Mouse (Mus musculus) embryonic facial prominence, embryonic 13.5 days (tissue): Measurements from ENCODE around the gene Mybpc2. TPM values are rescaled to one million over a fixed set of nuclear protein-coding genes. Genes with fewer than 3 reads are reported as not detected.

Experiments used
- ATAC-seq: fragments of 200-750 bp; cut with Nextera tagmentation; 2 replicates; pipeline ENCODE4 v1.8.0; 2017; ENCODE audit warnings: low read depth; ENCODE audit not compliant: insufficient number of reproducible peaks, insufficient read depth, low FRiP score, low TSS enrichment
- H3K27ac ChIP-seq: fragments of 300-500 bp; sonication (generic); 2 replicates; pipeline ENCODE4 v1.5.1; 2015; ENCODE audit warnings: moderate library complexity, mild to moderate bottlenecking, inconsistent platforms
- H3K27me3 ChIP-seq: fragments of 300-500 bp; sonication (generic); 2 replicates; pipeline ENCODE4 v1.6.1; 2015; ENCODE audit warnings: mild to moderate bottlenecking, inconsistent platforms
- H3K36me3 ChIP-seq: fragments of 300-500 bp; sonication (generic); 2 replicates; pipeline ENCODE4 v1.6.1; 2015; ENCODE audit warnings: mild to moderate bottlenecking, inconsistent platforms
- H3K4me1 ChIP-seq: fragments of 300-500 bp; sonication (generic); 2 replicates; pipeline ENCODE4 v1.6.1; 2015; ENCODE audit warnings: inconsistent platforms
- H3K4me2 ChIP-seq: fragments of 300-500 bp; sonication (generic); 2 replicates; pipeline ENCODE4 v1.6.1; 2015; ENCODE audit warnings: moderate library complexity, mild to moderate bottlenecking, inconsistent platforms
- H3K4me3 ChIP-seq: fragments of 300-500 bp; sonication (generic); 2 replicates; pipeline ENCODE4 v1.5.1; 2015; ENCODE audit warnings: mild to moderate bottlenecking, inconsistent platforms
- H3K9ac ChIP-seq: fragments of 300-500 bp; sonication (generic); 2 replicates; pipeline ENCODE4 v1.6.1; 2015; ENCODE audit warnings: mild to moderate bottlenecking, inconsistent platforms
- H3K9me3 ChIP-seq: fragments of 300-500 bp; sonication (generic); 2 replicates; pipeline ENCODE4 v1.6.1; 2016; ENCODE audit warnings: inconsistent platforms
- WGBS: fragments of 180-500 bp; shearing (Covaris S2); methylation state at CpG from one replicate; pipeline ENCODE4 v1.1.7; 2015; ENCODE audit warnings: mixed read lengths; 5-methylcytosine and 5-hydroxymethylcytosine counted together
- polyA plus RNA-seq: library from polyadenylated mRNA; unstranded; fragments of >200 nt; fragmentation: Nextera tagmentation; extraction: Ambion mirVana; gene quantifications from 2 replicates; pipeline ENCODE4 v1.2.1, GENCODE M21; 2015

The Mybpc2 gene
- polyA plus RNA-seq, result 0.13 and 0.14 TPM in 2 replicates

GRCm38 (mm10) chr7:44524502-44524901 is at the start of gene Mybpc2:
TSS of gene Mybpc2 (minus strand) at chr7:44524656.
- H3K4me3 ChIP-seq, result no peak within 1 kb of the TSS
- peaks cover 84% of the 10 kb centered on the region for H3K27me3 ChIP-seq
- no peak within 1 kb of the TSS for H3K27ac ChIP-seq
- H3K9ac ChIP-seq, result 0 out of 2 replicates have a peak within 1 kb of the TSS, but pooled peaks have one; percentile 52
- H3K4me1 ChIP-seq, result peaks cover 27% of the 10 kb centered on the region
- no peak for ATAC-seq
- H3K9me3 ChIP-seq, result no peaks in the 10 kb centered on the region
- no peaks in the 10 kb centered on the region for H3K36me3 ChIP-seq
- WGBS, result 26% methylated on average over 12 of the region's 12 CpGs
- H3K4me2 ChIP-seq, result peak within 1 kb of the TSS; percentile 24; the same call in 1 of the 2 replicates

- Histone ChIP-seq H3K4me2 (no peak overlapping the region), H3K9ac (no peak overlapping the region), H3K27me3 (no peaks in the 10 kb centered on the region), H3K4me3 (no peak overlapping the region), H3K36me3 (no peaks in the 10 kb centered on the region), H3K4me1 (no peaks in the 10 kb centered on the region), H3K27ac (no peak overlapping the region), H3K9me3 (no peaks in the 10 kb centered on the region)
- 71% methylated on average over 5 of the region's 5 CpGs for WGBS
- no peak for ATAC-seq
These were observed 48.6 kb upstream of the Mybpc2 start for GRCm38 (mm10) chr7:44572956-44573484.

GRCm38 (mm10) chr7:44572213-44572701 is 47.8 kb upstream of the Mybpc2 start, which contains the start of gene Napsa:
TSS of gene Napsa (plus strand) at chr7:44572380.
- 30% methylated on average over 7 of the region's 7 CpGs for WGBS
- H3K4me2 ChIP-seq, result no peak within 1 kb of the TSS
- no peaks in the 10 kb centered on the region for H3K9me3 ChIP-seq
- no peak within 1 kb of the TSS for H3K9ac ChIP-seq
- H3K36me3 ChIP-seq, result no peaks in the 10 kb centered on the region
- H3K27me3 ChIP-seq, result no peaks in the 10 kb centered on the region
- no peak within 1 kb of the TSS for H3K4me3 ChIP-seq
- no peak within 1 kb of the TSS for H3K27ac ChIP-seq
- ATAC-seq, result no peak
- no peaks in the 10 kb centered on the region for H3K4me1 ChIP-seq

GRCm38 (mm10) chr7:44571811-44572210 is 47.4 kb upstream of the Mybpc2 start:
- H3K4me2 ChIP-seq, result no peak overlapping the region
- 32% methylated on average over 4 of the region's 4 CpGs for WGBS
- H3K27me3 ChIP-seq, result no peaks in the 10 kb centered on the region
- H3K27ac ChIP-seq, result no peak overlapping the region
- H3K9ac ChIP-seq, result no peak overlapping the region
- H3K4me3 ChIP-seq, result no peak overlapping the region
- H3K4me1 ChIP-seq, result no peaks in the 10 kb centered on the region
- no peaks in the 10 kb centered on the region for H3K9me3 ChIP-seq
- H3K36me3 ChIP-seq, result no peaks in the 10 kb centered on the region
- no peak for ATAC-seq

GRCm38 (mm10) chr7:44570989-44571388 is 46.5 kb upstream of the Mybpc2 start:
- H3K9ac ChIP-seq, result no peak overlapping the region
- H3K4me2 ChIP-seq, result no peak overlapping the region
- H3K4me3 ChIP-seq, result no peak overlapping the region
- no peaks in the 10 kb centered on the region for H3K9me3 ChIP-seq
- no peaks in the 10 kb centered on the region for H3K36me3 ChIP-seq
- no peak for ATAC-seq
- no peaks in the 10 kb centered on the region for H3K27me3 ChIP-seq
- no peaks in the 10 kb centered on the region for H3K4me1 ChIP-seq
- no peak overlapping the region for H3K27ac ChIP-seq
- WGBS, result 77% methylated on average over 6 of the region's 6 CpGs

GRCm38 (mm10) chr7:44568803-44569202 is 44.3 kb upstream of the Mybpc2 start:
- Histone ChIP-seq H3K27ac (no peak overlapping the region), H3K4me3 (no peak overlapping the region), H3K36me3 (no peaks in the 10 kb centered on the region), H3K9ac (no peak overlapping the region), H3K9me3 (no peaks in the 10 kb centered on the region), H3K27me3 (no peaks in the 10 kb centered on the region), H3K4me2 (no peak overlapping the region), H3K4me1 (no peaks in the 10 kb centered on the region)
- 69% methylated on average over 9 of the region's 9 CpGs for WGBS
- ATAC-seq, result no peak

- Histone ChIP-seq H3K9ac (no peak overlapping the region), H3K9me3 (no peaks in the 10 kb centered on the region), H3K27ac (no peak overlapping the region), H3K36me3 (no peaks in the 10 kb centered on the region), H3K4me2 (no peak overlapping the region), H3K4me3 (no peak overlapping the region), H3K27me3 (no peaks in the 10 kb centered on the region), H3K4me1 (no peaks in the 10 kb centered on the region)
- ATAC-seq, result no peak
- 72% methylated on average over 6 of the region's 6 CpGs for WGBS
These were observed 41.0 kb upstream of the Mybpc2 start for GRCm38 (mm10) chr7:44565414-44565813.

GRCm38 (mm10) chr7:44564486-44564885 is 40.0 kb upstream of the Mybpc2 start:
- 78% methylated on average over 10 of the region's 10 CpGs for WGBS
- no peaks in the 10 kb centered on the region for H3K9me3 ChIP-seq

GRCm38 (mm10) chr7:44563284-44563683 is 38.8 kb upstream of the Mybpc2 start:
- Histone ChIP-seq H3K9ac (no peak overlapping the region), H3K27me3 (no peaks in the 10 kb centered on the region), H3K9me3 (no peaks in the 10 kb centered on the region), H3K36me3 (no peaks in the 10 kb centered on the region), H3K4me2 (no peak overlapping the region), H3K4me3 (no peak overlapping the region), H3K4me1 (no peaks in the 10 kb centered on the region), H3K27ac (no peak overlapping the region)
- 47% methylated on average over 8 of the region's 8 CpGs for WGBS
- no peak for ATAC-seq

More at GRCm38 (mm10) chr7:44564486-44564885, 40.0 kb upstream of the Mybpc2 start:
- Histone ChIP-seq H3K9ac (no peak overlapping the region), H3K4me3 (no peak overlapping the region), H3K4me1 (no peaks in the 10 kb centered on the region), H3K4me2 (no peak overlapping the region), H3K27me3 (no peaks in the 10 kb centered on the region), H3K36me3 (no peaks in the 10 kb centered on the region), H3K27ac (no peak overlapping the region)
- ATAC-seq, result no peak

- ATAC-seq, result no peak
- no peak overlapping the region for H3K4me3 ChIP-seq
- H3K9me3 ChIP-seq, result no peaks in the 10 kb centered on the region
- no peak overlapping the region for H3K4me2 ChIP-seq
- H3K36me3 ChIP-seq, result no peaks in the 10 kb centered on the region
- no peaks in the 10 kb centered on the region for H3K27me3 ChIP-seq
- H3K4me1 ChIP-seq, result no peaks in the 10 kb centered on the region
- H3K9ac ChIP-seq, result no peak overlapping the region
- 54% methylated on average over 18 of the region's 18 CpGs for WGBS
- no peak overlapping the region for H3K27ac ChIP-seq
These were observed 36.3 kb upstream of the Mybpc2 start for GRCm38 (mm10) chr7:44560435-44561400.

- H3K27ac ChIP-seq, result no peak overlapping the region
- no peak overlapping the region for H3K4me2 ChIP-seq
- H3K4me1 ChIP-seq, result peaks cover 7% of the 10 kb centered on the region
- H3K9ac ChIP-seq, result no peak overlapping the region
- no peaks in the 10 kb centered on the region for H3K36me3 ChIP-seq
- H3K9me3 ChIP-seq, result no peaks in the 10 kb centered on the region
- no peak for ATAC-seq
- no peaks in the 10 kb centered on the region for H3K27me3 ChIP-seq
- WGBS, result 64% methylated on average over 2 of the region's 2 CpGs
- H3K4me3 ChIP-seq, result no peak overlapping the region
These were observed 33.2 kb upstream of the Mybpc2 start for GRCm38 (mm10) chr7:44557629-44558028.
